Mouse (Mus musculus): ENCODE results near the gene Car5a.

The Car5a gene

DNA sequence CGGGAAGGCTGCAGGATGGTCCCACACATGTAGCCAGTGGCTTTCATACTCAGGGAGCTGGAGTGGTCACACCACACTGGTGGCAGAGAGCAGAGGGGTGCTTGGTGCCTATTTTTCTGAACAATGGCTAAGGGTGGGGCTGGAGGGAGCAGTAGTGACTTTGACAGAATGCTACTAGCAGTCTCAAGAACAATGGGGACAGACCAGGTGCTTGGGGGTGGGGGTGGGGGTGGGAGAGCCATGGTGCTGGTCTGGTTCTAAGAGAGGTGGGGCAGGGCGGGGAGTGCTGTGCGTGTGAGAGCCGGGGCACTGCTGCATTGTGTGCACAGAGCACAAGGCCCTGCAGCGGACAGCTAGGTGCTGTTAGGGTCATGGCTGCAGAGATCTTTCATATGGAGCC is 62.8 kb downstream of the Car5a start:
- DNase-seq (ENCODE audit: low spot score in 2 of 2), result no peak

DNA sequence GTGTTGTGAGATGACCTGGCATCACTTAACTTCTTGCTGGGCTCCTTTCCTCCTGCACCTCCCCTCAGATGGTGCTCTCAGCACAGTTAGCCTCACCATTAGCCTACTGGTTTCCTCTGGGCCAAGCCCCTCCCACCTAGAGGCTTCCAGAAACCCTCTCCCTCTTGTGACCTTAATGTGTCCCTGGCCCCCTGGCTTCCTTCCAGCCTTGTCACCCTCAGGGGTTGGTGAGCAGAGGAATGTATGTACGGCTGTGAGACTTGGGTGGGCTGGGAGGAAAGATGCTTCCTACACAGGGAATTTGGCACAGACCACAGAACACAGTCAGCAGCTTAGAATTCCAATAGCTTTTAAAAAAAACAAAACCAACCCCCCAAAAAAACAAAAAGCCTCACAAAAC is 63.9 kb downstream of the Car5a start:
- DNase-seq (ENCODE audit: low spot score in 2 of 2), result no peak

DNA sequence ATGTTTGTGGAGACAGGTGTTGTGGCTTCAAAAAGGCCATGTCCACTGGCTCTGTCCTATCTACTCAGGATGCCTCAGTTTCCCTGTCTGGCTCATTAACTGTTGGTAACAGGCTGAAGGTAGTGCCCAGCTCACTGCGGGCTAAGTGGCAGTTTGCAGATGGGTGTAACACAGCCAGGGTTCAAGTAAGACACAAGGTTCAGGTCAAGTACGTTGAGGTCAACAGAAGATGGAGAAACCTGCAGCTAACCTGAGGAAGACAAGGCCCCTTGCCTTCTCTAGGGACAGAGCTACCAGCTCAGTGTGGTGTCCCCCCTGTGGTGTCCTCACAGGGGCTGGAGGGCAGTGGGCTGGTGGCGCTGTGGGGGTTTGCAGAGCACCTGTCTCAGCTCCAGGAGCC is 65.0 kb downstream of the Car5a start:
- no peak for DNase-seq (ENCODE audit: low spot score in 2 of 2)

- DNase-seq (ENCODE audit: low spot score in 2 of 2), result no peak
Measured at GRCm38 (mm10) chr8:121877828-121878480, 66.8 kb downstream of the Car5a start.

- no peak for DNase-seq (ENCODE audit: low spot score in 2 of 2)
Measured at GRCm38 (mm10) chr8:121877212-121877611, 67.5 kb downstream of the Car5a start.

GRCm38 (mm10) chr8:121875517-121875916 is 69.2 kb downstream of the Car5a start:
- DNase-seq (ENCODE audit: low spot score in 2 of 2), result no peak

DNA sequence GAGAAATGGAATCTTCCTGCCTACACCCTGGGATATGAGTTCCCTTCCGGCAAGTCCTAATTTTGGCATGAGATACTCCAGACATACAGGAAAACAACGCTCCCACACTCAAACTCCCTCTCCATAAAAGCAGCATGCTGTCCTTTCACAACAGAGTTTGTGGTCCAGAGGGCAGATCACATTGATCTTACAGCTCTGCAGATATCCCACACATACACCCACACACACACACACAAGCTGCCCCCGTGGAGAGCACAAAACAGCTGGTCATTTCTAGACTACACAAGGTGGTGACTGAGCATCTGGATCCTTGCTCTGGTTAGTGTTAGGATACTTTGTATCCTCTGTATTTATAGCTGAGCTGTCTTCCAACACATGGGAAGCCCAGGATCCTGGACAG is 69.7 kb downstream of the Car5a start:
- DNase-seq (ENCODE audit: low spot score in 2 of 2), result no peak

DNA sequence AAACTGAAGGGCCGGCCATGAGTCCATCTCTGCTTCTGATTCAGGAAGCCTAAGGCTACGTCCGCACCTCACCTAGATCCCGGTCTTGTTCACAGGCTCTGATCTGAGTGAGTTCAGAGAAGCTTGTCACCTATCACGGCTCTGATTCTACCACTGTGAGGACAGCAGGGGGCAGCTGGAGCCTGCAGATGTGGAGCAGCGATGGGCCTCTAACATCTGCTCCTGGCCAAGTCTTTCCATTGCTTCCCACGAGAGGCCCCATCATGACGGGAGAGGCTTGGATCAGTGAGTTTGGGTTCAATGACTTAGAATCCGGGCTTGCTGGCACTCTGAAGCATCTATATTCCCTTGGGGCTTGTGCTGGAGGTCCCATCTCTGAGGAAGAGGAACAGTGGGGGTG is 70.7 kb downstream of the Car5a start:
- DNase-seq (ENCODE audit: low spot score in 2 of 2), result peak in 1 of 2 experiments; percentile 63

DNA sequence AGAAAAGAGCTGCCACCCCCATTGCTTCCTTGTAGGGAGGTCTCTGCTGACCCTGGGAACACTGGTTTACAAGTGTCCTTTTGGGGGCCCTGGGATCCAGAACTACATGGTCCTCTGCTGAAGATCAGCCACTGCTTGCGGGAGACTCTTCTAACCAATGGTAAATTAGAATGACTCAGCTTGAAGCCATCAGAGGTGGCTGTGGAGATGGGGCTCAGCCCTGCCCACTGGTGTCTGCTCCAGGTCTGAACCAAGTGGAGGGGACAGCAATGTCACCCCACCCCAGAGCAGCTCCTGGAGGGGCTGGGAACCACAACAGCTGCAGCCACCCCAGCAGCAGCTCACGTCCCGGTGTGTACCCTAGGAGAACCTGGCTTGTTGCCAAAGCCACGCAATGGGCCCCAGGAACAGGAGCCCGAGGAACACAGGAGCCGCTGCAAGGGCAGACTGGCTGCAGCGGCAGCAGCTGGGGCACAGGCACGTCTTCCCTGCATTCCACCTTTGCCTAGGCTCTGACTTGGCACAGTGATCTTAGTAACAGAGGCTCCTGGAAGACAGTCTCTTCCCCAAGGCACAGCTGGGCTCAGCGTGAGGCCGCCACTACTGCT is 72.8 kb downstream of the Car5a start:
- DNase-seq (ENCODE audit: low spot score in 2 of 2), result no peak

DNA sequence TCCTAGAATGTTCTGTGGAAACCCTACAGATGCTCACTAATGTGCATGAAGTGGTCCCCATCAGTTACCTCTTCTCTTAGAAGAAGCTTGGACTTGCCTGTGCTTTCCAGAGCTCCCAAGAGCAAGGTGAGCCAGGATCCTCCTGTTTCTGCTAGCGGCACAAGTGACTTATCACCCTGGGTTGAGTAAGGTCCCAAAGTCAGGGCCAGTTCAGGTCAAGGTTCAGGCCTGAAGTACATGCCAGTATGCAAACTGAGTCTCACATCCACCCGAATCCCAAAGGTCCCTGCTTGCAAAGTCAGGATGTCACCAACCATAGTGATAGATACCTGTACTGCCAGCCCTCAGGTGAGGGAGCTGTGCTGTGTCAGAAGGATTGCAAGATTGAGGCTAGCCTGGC is 74.5 kb downstream of the Car5a start:
- DNase-seq (ENCODE audit: low spot score in 2 of 2), result no peak

DNA sequence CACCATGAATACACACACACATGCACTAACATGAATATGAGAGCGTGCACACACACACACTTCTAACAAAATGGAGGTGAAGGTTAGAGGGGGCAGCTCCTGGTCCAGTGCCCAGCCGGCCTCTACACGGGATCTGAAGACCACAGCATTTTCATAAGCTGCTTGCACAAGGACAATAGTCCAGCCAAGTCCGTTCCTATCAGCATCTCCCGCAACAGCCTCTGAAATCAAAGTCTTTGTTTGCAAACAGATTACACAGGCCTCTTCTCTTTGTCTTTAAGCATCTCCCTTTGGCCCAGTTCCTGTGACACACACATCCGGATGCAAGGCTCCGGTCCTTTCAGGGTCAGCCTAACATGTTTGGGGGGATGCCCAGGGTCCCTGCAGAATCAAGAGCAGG is 75.8 kb downstream of the Car5a start:
- DNase-seq (ENCODE audit: low spot score in 2 of 2), result no peak

DNA sequence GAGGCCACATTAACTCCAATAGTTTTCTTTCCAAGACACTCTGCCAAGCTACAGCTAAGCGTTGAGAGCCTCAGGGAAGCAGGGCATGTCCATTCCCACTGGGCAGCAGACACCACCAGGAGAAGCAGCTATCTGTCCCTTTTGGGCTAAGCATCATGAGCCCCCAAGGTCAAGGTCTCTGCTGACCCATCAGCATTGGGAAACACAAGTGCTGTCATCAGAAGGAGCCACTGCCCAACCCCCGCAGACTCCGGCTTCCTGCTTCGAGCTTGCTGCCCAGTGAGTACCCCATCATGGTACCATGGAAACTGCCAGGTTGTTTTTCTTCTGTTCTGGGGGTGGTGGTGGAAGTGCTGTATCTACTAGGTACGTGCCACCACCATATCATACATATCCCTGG is 76.5 kb downstream of the Car5a start:
- peak in 1 of 2 experiments; percentile 25 for DNase-seq (ENCODE audit: low spot score in 2 of 2)
